Mouse (Mus musculus): Measurements from ENCODE around the gene Srcin1. TPM values are rescaled to one million over a fixed set of nuclear protein-coding genes. Genes with fewer than 3 reads are reported as not detected.

The Srcin1 gene
- total RNA-seq, 2 experiments from 2014 or later = 1.3 to 1.9 TPM

- no peak for DNase-seq (ENCODE audit: low spot score)
These were observed 66.9 kb downstream of the Srcin1 start for GRCm38 (mm10) chr11:97509058-97509457.

- DNase-seq (ENCODE audit: low spot score) = no peak
These were observed 67.8 kb downstream of the Srcin1 start for GRCm38 (mm10) chr11:97508198-97508597.

GRCm38 (mm10) chr11:97506331-97506730, 69.7 kb downstream of the Srcin1 start:
- no peak for DNase-seq (ENCODE audit: low spot score)

- no peak for DNase-seq (ENCODE audit: low spot score)
These were observed 70.2 kb downstream of the Srcin1 start for GRCm38 (mm10) chr11:97505784-97506183.

- no peak for DNase-seq (ENCODE audit: low spot score)
These were observed 73.1 kb downstream of the Srcin1 start for GRCm38 (mm10) chr11:97502846-97503245.

- DNase-seq (ENCODE audit: low spot score) = no peak
These were observed 73.6 kb downstream of the Srcin1 start for GRCm38 (mm10) chr11:97502383-97502782.

- DNase-seq (ENCODE audit: low spot score) = no peak
These were observed 75.1 kb downstream of the Srcin1 start for GRCm38 (mm10) chr11:97500720-97501448.

- no peak for DNase-seq (ENCODE audit: low spot score)
These were observed 75.9 kb downstream of the Srcin1 start, which contains the start of gene 4933428G20Rik for GRCm38 (mm10) chr11:97499865-97500719. 4933428G20Rik (minus strand) TSS chr11:97500340.

GRCm38 (mm10) chr11:97497543-97497942, 78.4 kb downstream of the Srcin1 start:
- no peak for DNase-seq (ENCODE audit: low spot score)

- no peak for DNase-seq (ENCODE audit: low spot score)
These were observed 83.2 kb downstream of the Srcin1 start for GRCm38 (mm10) chr11:97492836-97493235.

GRCm38 (mm10) chr11:97491640-97492039, 84.3 kb downstream of the Srcin1 start:
- DNase-seq (ENCODE audit: low spot score) = no peak

GRCm38 (mm10) chr11:97489589-97490324, 86.2 kb downstream of the Srcin1 start:
- peak; percentile 71 for DNase-seq (ENCODE audit: low spot score)

GRCm38 (mm10) chr11:97487656-97488055, 88.3 kb downstream of the Srcin1 start:
- DNase-seq (ENCODE audit: low spot score) = no peak

- DNase-seq (ENCODE audit: low spot score) = no peak
These were observed 90.3 kb downstream of the Srcin1 start for GRCm38 (mm10) chr11:97485661-97486060.

GRCm38 (mm10) chr11:97479824-97480223, 96.2 kb downstream of the Srcin1 start:
- DNase-seq (ENCODE audit: low spot score) = no peak

GRCm38 (mm10) chr11:97479085-97479484, 96.9 kb downstream of the Srcin1 start:
- no peak for DNase-seq (ENCODE audit: low spot score)

GRCm38 (mm10) chr11:97478345-97478744, 97.6 kb downstream of the Srcin1 start:
- DNase-seq (ENCODE audit: low spot score) = no peak

GRCm38 (mm10) chr11:97477431-97477830, 98.6 kb downstream of the Srcin1 start:
- DNase-seq (ENCODE audit: low spot score) = no peak

- peak; percentile 47 for DNase-seq (ENCODE audit: low spot score)
These were observed 99.5 kb downstream of the Srcin1 start for GRCm38 (mm10) chr11:97476334-97477095.

- no peak for DNase-seq (ENCODE audit: low spot score)
These were observed 104.7 kb downstream of the Srcin1 start for GRCm38 (mm10) chr11:97471276-97471675.

GRCm38 (mm10) chr11:97469828-97470227, 106.2 kb downstream of the Srcin1 start:
- DNase-seq (ENCODE audit: low spot score) = no peak

Data from gastrocnemius, adult 18-20 months (tissue).